Comparison of ENCODE assay signal across 7 mouse cellular contexts in the genomic region with DNA sequence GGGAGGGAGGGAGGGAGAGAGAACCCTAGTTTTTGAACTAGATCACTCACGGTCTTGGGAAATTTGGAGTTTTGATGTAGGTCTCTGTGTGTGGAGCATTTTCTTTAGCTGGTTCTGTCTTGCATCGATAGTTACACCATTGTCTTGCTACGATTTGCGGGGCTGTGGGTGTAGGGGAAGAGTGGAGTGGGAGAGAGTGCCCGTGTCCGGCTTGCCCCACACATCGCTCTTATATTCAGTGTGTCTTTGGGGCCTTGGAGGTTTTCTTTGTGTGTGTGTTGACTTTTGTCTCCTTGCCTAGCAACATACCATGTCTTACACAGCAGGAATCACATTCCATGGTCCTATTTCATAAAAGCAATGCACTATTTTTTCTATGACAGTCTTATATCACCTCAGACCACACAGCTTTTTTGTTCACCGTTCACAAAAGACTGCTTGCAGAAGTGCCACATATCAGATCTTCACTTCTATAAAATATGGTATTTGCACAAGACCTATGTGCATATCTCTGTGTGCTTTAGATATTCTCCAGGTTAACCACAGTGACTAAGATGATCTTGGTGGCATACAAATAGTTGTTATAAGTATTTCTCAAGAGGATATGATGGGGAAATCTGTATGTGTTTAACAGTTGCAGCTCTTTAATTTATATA. TPM values are rescaled to one million over a fixed set of nuclear protein-coding genes. Genes with fewer than 3 reads are reported as not detected.
DNase-seq lines count a peak whose midpoint lies in the region; ATAC-seq and TF ChIP-seq lines count a peak whose summit lies in the region.

No protein-coding gene starts in this region.

- H3K9me3 ChIP-seq in ES-Bruce4 (replicated peaks; ENCODE audit: control insufficient read depth, insufficient read depth, low read length, poor library complexity, severe bottlenecking), result no peaks in the 10 kb centered on the region

- H3K4me3 ChIP-seq in ES-Bruce4 (ENCODE audit: low read depth, low read length), result peak overlapping the region; percentile 63

- H3K9ac ChIP-seq in ES-Bruce4 (ENCODE audit: low read depth, poor library complexity, severe bottlenecking), result peak overlapping the region; percentile 13; the same call in 1 of the 2 replicates

- H3K36me3 ChIP-seq in ES-Bruce4 (ENCODE audit: control insufficient read depth, insufficient read depth, low read length, poor library complexity, severe bottlenecking), result no peaks in the 10 kb centered on the region

- H3K27me3 ChIP-seq in ES-Bruce4 (ENCODE audit: control insufficient read depth, insufficient read depth, low read length, poor library complexity, severe bottlenecking), result no peaks in the 10 kb centered on the region

- no peak for TF ChIP-seq POLR2A in ES-Bruce4 (IDR thresholded peaks at IDR 0.05; ENCODE audit: insufficient read depth, low read length)

- H3K27ac ChIP-seq in ES-Bruce4 (ENCODE audit: insufficient read depth, low read length), result no peak overlapping the region

- TF ChIP-seq EP300 in ES-Bruce4 (IDR thresholded peaks at IDR 0.05; ENCODE audit: insufficient read depth, low read depth, low read length), result no peak

- ATAC-seq in granulocyte monocyte progenitor cell, adult 5-6 weeks (replicated peaks; ENCODE audit: poor library complexity, severe bottlenecking), result peak; percentile 77
- ATAC-seq in megakaryocyte, adult 5-6 weeks (ENCODE audit: poor library complexity, severe bottlenecking), result peak; percentile 61

- no peak for TF ChIP-seq CTCF in ES-Bruce4 (IDR thresholded peaks at IDR 0.05; ENCODE audit: low read depth, low read length)

- no peaks in the 10 kb centered on the region for H3K4me1 ChIP-seq in ES-Bruce4 (ENCODE audit: control insufficient read depth, insufficient read depth, low read length)

- peak; percentile 97 for DNase-seq in 416B (ENCODE audit: low read depth)
- no peak for DNase-seq in right cerebral cortex, postnatal 4 days
- DNase-seq in layer of hippocampus, postnatal 25 days (ENCODE audit: extremely low spot score in 1 of 2, low spot score in 1 of 2), result no peak
- no peak for DNase-seq in right cerebral cortex, adult 2 months (ENCODE audit: low spot score in 2 of 2)

RNA-seq across cellular contexts. Expression of a gene that starts 4.0 kb away (rescaled TPM):
- polyA plus RNA-seq in ES-Bruce4 (2011; ENCODE audit: insufficient read depth, insufficient read length, low read depth, missing spikeins), result not detected in 2 replicates
- 35.0 and 39.6 TPM in 2 replicates for total RNA-seq in granulocyte monocyte progenitor cell, adult 5-6 weeks (2014; fragmentation: Nextera tagmentation)
- 27.7 and 43.2 TPM in 2 replicates for total RNA-seq in granulocyte monocyte progenitor cell, adult 5-6 weeks (2017)
- 104 and 108 TPM in 2 replicates for total RNA-seq in megakaryocyte, adult 5-6 weeks (2015)
- 132 and 137 TPM in 2 replicates for total RNA-seq in megakaryocyte, adult 5-6 weeks (2017)
- not detected for total RNA-seq in layer of hippocampus, postnatal 25 days (2021)

RNA-seq across cellular contexts. Expression of a gene that starts 51.0 kb away (rescaled TPM):
- 0.43 and 0.48 TPM in 2 replicates for polyA plus RNA-seq in ES-Bruce4 (2011; ENCODE audit: insufficient read depth, insufficient read length, low read depth, missing spikeins)
- total RNA-seq in granulocyte monocyte progenitor cell, adult 5-6 weeks (2014; fragmentation: Nextera tagmentation), result not detected in 2 replicates
- total RNA-seq in granulocyte monocyte progenitor cell, adult 5-6 weeks (2017), result not detected in 2 replicates
- total RNA-seq in megakaryocyte, adult 5-6 weeks (2015), result not detected in 2 replicates
- total RNA-seq in megakaryocyte, adult 5-6 weeks (2017), result 0.29 TPM in 1 of 2 replicates, not detected in the other
- total RNA-seq in layer of hippocampus, postnatal 25 days (2021), result not detected

Comparison
In these comparisons a context has a peak if more than half of its experiments do, and no peak if none do; other contexts are left out.
1. RNA of a gene that starts 4.0 kb away (total RNA-seq): 104 to 137 TPM in megakaryocyte, adult 5-6 weeks and 27.7 to 43.2 TPM in granulocyte monocyte progenitor cell, adult 5-6 weeks; not detected in layer of hippocampus, postnatal 25 days; every median in the first group is over 10 times any median in the second.